12 mouse cellular contexts compared by ENCODE assay signal in genomic region chr1:135603121-135603870, GRCm38 (mm10). TPM values are rescaled to one million over a fixed set of nuclear protein-coding genes. Genes with fewer than 3 reads are reported as not detected.
DNase-seq lines count a peak whose midpoint lies in the region; ATAC-seq and TF ChIP-seq lines count a peak whose summit lies in the region.
"Had no signal": no experiment of that assay in that cellular context is flagged by ENCODE, and none has a peak within 500 bp of the region (broad histone marks: within the 10 kb centered on the region; RNA-seq: fewer than 3 reads in every experiment).

No protein-coding gene starts in this region.

- ATAC-seq in embryonic facial prominence, embryonic 15.5 days (ENCODE audit: insufficient number of reproducible peaks, low FRiP score, low TSS enrichment, low read depth): peak; percentile 48
- peak; percentile 62; the same call in 1 of the 2 replicates for ATAC-seq in hindbrain, embryonic 14.5 days (ENCODE audit: low FRiP score)
- peak; percentile 55; the same call in 1 of the 2 replicates for ATAC-seq in midbrain, postnatal 0 days (ENCODE audit: low FRiP score)
- ATAC-seq: intestine, postnatal 0 days had no signal

- peak overlapping the region; percentile 26; the same call in 1 of the 2 replicates for H3K4me3 ChIP-seq in embryonic facial prominence, embryonic 10.5 days
- no peak overlapping the region for H3K4me3 ChIP-seq in embryonic facial prominence, embryonic 15.5 days (replicated peaks)
- H3K4me3 ChIP-seq in hindbrain, embryonic 14.5 days (replicated peaks; ENCODE audit: low read length): no peak overlapping the region
- H3K4me3 ChIP-seq in midbrain, postnatal 0 days (ENCODE audit: low read depth, low read length): no peak overlapping the region
- H3K4me3 ChIP-seq: limb, embryonic 12.5 days; lung, embryonic 15.5 days had no signal

- WGBS in embryonic facial prominence, embryonic 10.5 days: 37% methylated on average over 11 of the region's 11 CpGs
- WGBS in embryonic facial prominence, embryonic 15.5 days: 30% methylated on average over 11 of the region's 11 CpGs
- 28% methylated on average over 11 of the region's 11 CpGs for WGBS in hindbrain, embryonic 14.5 days
- WGBS in midbrain, postnatal 0 days: 49% methylated on average over 11 of the region's 11 CpGs

- H3K9ac ChIP-seq in embryonic facial prominence, embryonic 15.5 days: no peak overlapping the region
- no peak overlapping the region for H3K9ac ChIP-seq in hindbrain, embryonic 14.5 days
- no peak overlapping the region for H3K9ac ChIP-seq in midbrain, postnatal 0 days (replicated peaks; ENCODE audit: low read length, poor library complexity, severe bottlenecking)
- H3K9ac ChIP-seq: limb, embryonic 12.5 days; lung, embryonic 15.5 days had no signal

- TF ChIP-seq CTCF in midbrain, postnatal 0 days (IDR thresholded peaks at IDR 0.05): no peak

- peak overlapping the region; percentile 80 for H3K27ac ChIP-seq in embryonic facial prominence, embryonic 10.5 days (replicated peaks)
- no peak overlapping the region for H3K27ac ChIP-seq in embryonic facial prominence, embryonic 15.5 days (replicated peaks)
- peak overlapping the region; percentile 35 for H3K27ac ChIP-seq in hindbrain, embryonic 14.5 days
- H3K27ac ChIP-seq in midbrain, postnatal 0 days (ENCODE audit: low read depth, low read length): no peak overlapping the region
- H3K27ac ChIP-seq: limb, embryonic 12.5 days; lung, embryonic 15.5 days had no signal

- peak; percentile 63 for DNase-seq in embryonic facial prominence, embryonic 10.5 days (ENCODE audit: low spot score)
- no peak for DNase-seq in hindbrain, embryonic 14.5 days (ENCODE audit: low spot score)
- no peak for DNase-seq in midbrain, postnatal 0 days (ENCODE audit: low spot score)
- DNase-seq in gastrocnemius, adult 18-20 months (ENCODE audit: low spot score): no peak
- DNase-seq in lung, adult 18-20 months: no peak
- no peak for DNase-seq in heart, postnatal 36 days
- DNase-seq: cerebellum, postnatal 25 days had no signal

- peaks cover 64% of the 10 kb centered on the region for H3K4me1 ChIP-seq in embryonic facial prominence, embryonic 10.5 days
- peaks cover 33% of the 10 kb centered on the region for H3K4me1 ChIP-seq in embryonic facial prominence, embryonic 15.5 days
- H3K4me1 ChIP-seq in hindbrain, embryonic 14.5 days (replicated peaks; ENCODE audit: control insufficient read depth, insufficient read depth, low read length): peaks cover 28% of the 10 kb centered on the region
- H3K4me1 ChIP-seq in midbrain, postnatal 0 days (ENCODE audit: insufficient read depth, low read length): peaks cover 5% of the 10 kb centered on the region; the same call in 1 of the 2 replicates
- H3K4me1 ChIP-seq: lung, embryonic 15.5 days had no signal

- peaks cover 22% of the 10 kb centered on the region for H3K27me3 ChIP-seq in embryonic facial prominence, embryonic 10.5 days (replicated peaks; ENCODE audit: low read depth, poor library complexity, severe bottlenecking)
- H3K27me3 ChIP-seq in embryonic facial prominence, embryonic 15.5 days: 0 out of 2 replicates have a peak, but pooled peaks cover 4% of the 10 kb centered on the region
- H3K27me3 ChIP-seq in hindbrain, embryonic 14.5 days (ENCODE audit: control insufficient read depth, insufficient read depth, low read length): no peaks in the 10 kb centered on the region
- H3K27me3 ChIP-seq in midbrain, postnatal 0 days (ENCODE audit: insufficient read depth, low read length): no peaks in the 10 kb centered on the region
- H3K27me3 ChIP-seq: limb, embryonic 12.5 days; lung, embryonic 15.5 days had no signal

- intact Hi-C loops in heart, postnatal 36 days (cut with DNase I): no loop called here

- no peak overlapping the region for H3K4me2 ChIP-seq in embryonic facial prominence, embryonic 15.5 days (replicated peaks)
- no peak overlapping the region for H3K4me2 ChIP-seq in hindbrain, embryonic 14.5 days (replicated peaks)
- H3K4me2 ChIP-seq in midbrain, postnatal 0 days (ENCODE audit: low read depth, low read length, poor library complexity, severe bottlenecking): no peak overlapping the region
- H3K4me2 ChIP-seq: heart, embryonic 11.5 days; limb, embryonic 12.5 days; lung, embryonic 15.5 days had no signal

- no peaks in the 10 kb centered on the region for H3K36me3 ChIP-seq in embryonic facial prominence, embryonic 10.5 days (replicated peaks)
- H3K36me3 ChIP-seq in embryonic facial prominence, embryonic 15.5 days: 0 out of 2 replicates have a peak, but pooled peaks cover 2% of the 10 kb centered on the region
- no peaks in the 10 kb centered on the region for H3K36me3 ChIP-seq in hindbrain, embryonic 14.5 days (replicated peaks; ENCODE audit: control insufficient read depth, insufficient read depth)
- H3K36me3 ChIP-seq in midbrain, postnatal 0 days (ENCODE audit: insufficient read depth, low read length): no peaks in the 10 kb centered on the region
- H3K36me3 ChIP-seq: limb, embryonic 12.5 days; lung, embryonic 15.5 days had no signal

- H3K9me3 ChIP-seq in embryonic facial prominence, embryonic 10.5 days: no peaks in the 10 kb centered on the region
- H3K9me3 ChIP-seq in embryonic facial prominence, embryonic 15.5 days (replicated peaks): no peaks in the 10 kb centered on the region
- H3K9me3 ChIP-seq in hindbrain, embryonic 14.5 days (ENCODE audit: control insufficient read depth, low read length): no peaks in the 10 kb centered on the region
- H3K9me3 ChIP-seq in midbrain, postnatal 0 days (ENCODE audit: low read length): no peaks in the 10 kb centered on the region
- H3K9me3 ChIP-seq: limb, embryonic 12.5 days; lung, embryonic 15.5 days had no signal

RNA-seq across cellular contexts. Expression of gene Nav1, which starts 3.8 kb away (rescaled TPM):
- 24.1 and 27.6 TPM in 2 replicates for polyA plus RNA-seq in embryonic facial prominence, embryonic 10.5 days (2016; fragmentation: Nextera tagmentation; extraction: Ambion mirVana)
- 12.5 and 13.6 TPM in 2 replicates for polyA plus RNA-seq in embryonic facial prominence, embryonic 15.5 days (2015; fragmentation: Nextera tagmentation; extraction: Ambion mirVana)
- polyA plus RNA-seq in hindbrain, embryonic 14.5 days (2014; fragmentation: Nextera tagmentation; extraction: Ambion mirVana): 56.2 and 60.2 TPM in 2 replicates
- total RNA-seq in midbrain, postnatal 0 days (2014; rRNA removed): 99.1 and 109 TPM in 2 replicates
- polyA plus RNA-seq in midbrain, postnatal 0 days (2015; fragmentation: Nextera tagmentation; extraction: Ambion mirVana): 37.3 and 46.5 TPM in 2 replicates
- total RNA-seq in gastrocnemius, adult 18-20 months (2021): 10 to 100 TPM in 1 of 2 experiments, 1 to 10 TPM in 1; 8.4 to 11.4 TPM
- 10 to 100 TPM; 18.6 to 20.8 TPM for total RNA-seq in heart, postnatal 36 days (2021)

Comparison
In these comparisons a context has a peak if more than half of its experiments do, and no peak if none do; other contexts are left out.
1. H3K27ac ChIP-seq: peak in embryonic facial prominence, embryonic 10.5 days (single experiment) and hindbrain, embryonic 14.5 days (single experiment); none in embryonic facial prominence, embryonic 15.5 days (single experiment) and midbrain, postnatal 0 days (single experiment).
2. Peak in every context shown above with its lines, with median percentiles within 50 percentile points of each other: ATAC-seq.